Mouse (Mus musculus): ENCODE data around the gene Haus5.

Haus5 gene

GRCm38 (mm10) chr7:30626647-30627046, 38.1 kb downstream of the Haus5 start:
- no peak for DNase-seq (ENCODE audit: low read depth in 1 of 2, low spot score in 2 of 2)

- DNase-seq (ENCODE audit: low read depth in 1 of 2, low spot score in 2 of 2): peak; percentile 53 to 71
Observed at GRCm38 (mm10) chr7:30625530-30626384, 39.0 kb downstream of the Haus5 start, which contains the start of gene Cox6b1. Gene Cox6b1, minus strand, starts transcription at chr7:30626151.

GRCm38 (mm10) chr7:30619202-30619601, 45.6 kb downstream of the Haus5 start:
- DNase-seq (ENCODE audit: low read depth in 1 of 2, low spot score in 2 of 2): no peak

- no peak for DNase-seq (ENCODE audit: low read depth in 1 of 2, low spot score in 2 of 2)
Observed at GRCm38 (mm10) chr7:30618658-30619057, 46.1 kb downstream of the Haus5 start.

- DNase-seq (ENCODE audit: low read depth in 1 of 2, low spot score in 2 of 2): no peak
Observed at GRCm38 (mm10) chr7:30615049-30615760, 49.6 kb downstream of the Haus5 start.

GRCm38 (mm10) chr7:30614454-30614853, 50.3 kb downstream of the Haus5 start:
- DNase-seq (ENCODE audit: low read depth in 1 of 2, low spot score in 2 of 2): no peak

GRCm38 (mm10) chr7:30613529-30614112, 51.2 kb downstream of the Haus5 start:
- DNase-seq (ENCODE audit: low read depth in 1 of 2, low spot score in 2 of 2): peak in 1 of 2 experiments; percentile 34

GRCm38 (mm10) chr7:30612654-30613402, 52.0 kb downstream of the Haus5 start, which contains the start of gene Upk1a:
Gene Upk1a, minus strand, starts transcription at chr7:30612847.
- no peak for DNase-seq (ENCODE audit: low read depth in 1 of 2, low spot score in 2 of 2)

GRCm38 (mm10) chr7:30610043-30610442, 54.8 kb downstream of the Haus5 start:
- no peak for DNase-seq (ENCODE audit: low read depth in 1 of 2, low spot score in 2 of 2)

GRCm38 (mm10) chr7:30608476-30608875, 56.3 kb downstream of the Haus5 start:
- no peak for DNase-seq (ENCODE audit: low read depth in 1 of 2, low spot score in 2 of 2)

- peak in 1 of 2 experiments; percentile 43 for DNase-seq (ENCODE audit: low read depth in 1 of 2, low spot score in 2 of 2)
Observed at GRCm38 (mm10) chr7:30607706-30608309, 57.0 kb downstream of the Haus5 start.

- no peak for DNase-seq (ENCODE audit: low read depth in 1 of 2, low spot score in 2 of 2)
Observed at GRCm38 (mm10) chr7:30604944-30605343, 59.9 kb downstream of the Haus5 start.

GRCm38 (mm10) chr7:30604424-30604823, 60.4 kb downstream of the Haus5 start:
- DNase-seq (ENCODE audit: low read depth in 1 of 2, low spot score in 2 of 2): no peak

All from monocyte, adult 2 months (primary cell).